Mouse (Mus musculus) left cerebral cortex, adult 18-20 months (tissue): ENCODE data around the gene Hmgcll1. TPM values are rescaled to one million over a fixed set of nuclear protein-coding genes. Genes with fewer than 3 reads are reported as not detected.

Source experiments
- DNase-seq, 2 experiments: peaks; one replicate each; pipeline ENCODE4 v3.0.0; 2021 to 2022; ENCODE audit warnings: low spot score in 2 of 2, mixed read lengths in 1 of 2
- long read RNA-seq, 2 experiments: library from polyadenylated mRNA; stranded (forward); transcript quantifications; one replicate each; pipeline ENCODE4 v2.0.0; 2021
- total RNA-seq, 2 experiments: library from RNA; stranded (reverse); gene quantifications; 2 replicates each; pipeline ENCODE4 v1.2.3; 2021

Gene Hmgcll1
- total RNA-seq, result 10 to 100 TPM; 16.4 to 16.9 TPM
- long read RNA-seq, experiment 1, transcript Hmgcll1-201 (9 exons, 3,737 nt), result major isoform, 5 of 6 reads
- long read RNA-seq, experiment 1, partial matches to known transcripts, result 1 of 6 reads
- long read RNA-seq, experiment 1, other reads (novel, unspliced or antisense), result 0 of 6 reads
- long read RNA-seq, experiment 2, partial matches to known transcripts, result 0 of 7 reads
- long read RNA-seq, experiment 2, other reads (novel, unspliced or antisense), result 3 of 7 reads

GRCm38 (mm10) chr9:76014631-76015531 is at the start of gene Hmgcll1:
Gene Hmgcll1, plus strand, starts transcription at chr9:76014855.
- DNase-seq, result peak; percentile 72 to 82

- DNase-seq, result no peak
Observed at GRCm38 (mm10) chr9:75980097-75980496, 34.6 kb upstream of the Hmgcll1 start.

- DNase-seq, result no peak
Observed at GRCm38 (mm10) chr9:75981139-75981538, 33.5 kb upstream of the Hmgcll1 start.

GRCm38 (mm10) chr9:75989491-75989890 is 25.2 kb upstream of the Hmgcll1 start:
- no peak for DNase-seq

GRCm38 (mm10) chr9:75998791-75999350 is 15.8 kb upstream of the Hmgcll1 start:
- DNase-seq, result no peak

GRCm38 (mm10) chr9:76000876-76001858 is 13.5 kb upstream of the Hmgcll1 start:
- DNase-seq, result no peak

- DNase-seq, result no peak
Observed at GRCm38 (mm10) chr9:76003066-76003465, 11.6 kb upstream of the Hmgcll1 start.

- no peak for DNase-seq
Observed at GRCm38 (mm10) chr9:76003637-76004036, 11.0 kb upstream of the Hmgcll1 start.

- DNase-seq, result no peak
Observed at GRCm38 (mm10) chr9:76007342-76007970, 7.2 kb upstream of the Hmgcll1 start.

- DNase-seq, result no peak
Observed at GRCm38 (mm10) chr9:76013789-76014188, 866 bp upstream of the Hmgcll1 start.

GRCm38 (mm10) chr9:76015971-76016370 is 1.3 kb downstream of the Hmgcll1 start:
- DNase-seq, result no peak

- DNase-seq, result no peak
Observed at GRCm38 (mm10) chr9:76016506-76016905, 1.9 kb downstream of the Hmgcll1 start.

GRCm38 (mm10) chr9:76023551-76023973 is 8.9 kb downstream of the Hmgcll1 start:
- DNase-seq, result no peak

GRCm38 (mm10) chr9:76024277-76025246 is 9.9 kb downstream of the Hmgcll1 start:
- DNase-seq, result peak; percentile 54 to 71

- no peak for DNase-seq
Observed at GRCm38 (mm10) chr9:76029471-76030199, 15.0 kb downstream of the Hmgcll1 start.

- DNase-seq, result no peak
Observed at GRCm38 (mm10) chr9:76035058-76035457, 20.4 kb downstream of the Hmgcll1 start.

GRCm38 (mm10) chr9:76038327-76039103 is 23.9 kb downstream of the Hmgcll1 start:
- DNase-seq, result no peak

- peak; percentile 54 to 73 for DNase-seq
Observed at GRCm38 (mm10) chr9:76039711-76040110, 25.1 kb downstream of the Hmgcll1 start.
